Mouse (Mus musculus) bone marrow, adult 2 months (tissue): ENCODE measurements around the gene Akr7a5.
A peak's percentile ranks its signal among the peaks of the same experiment; 100 is the strongest.

ENCODE experiments used
- CTCF ChIP-seq: fragments of 200-500 bp; IDR thresholded peaks from 2 replicates; pipeline ENCODE4 v1.5.1; 2011; ENCODE audit warnings: low read length, control low read depth; ENCODE audit not compliant: control insufficient read depth, insufficient read depth
- POLR2A ChIP-seq: fragments of 200-500 bp; IDR thresholded peaks from 2 replicates; pipeline ENCODE4 v1.6.1; 2011; ENCODE audit warnings: low read depth, mild to moderate bottlenecking, control low read depth, low read length, borderline replicate concordance; ENCODE audit not compliant: control insufficient read depth

DNA sequence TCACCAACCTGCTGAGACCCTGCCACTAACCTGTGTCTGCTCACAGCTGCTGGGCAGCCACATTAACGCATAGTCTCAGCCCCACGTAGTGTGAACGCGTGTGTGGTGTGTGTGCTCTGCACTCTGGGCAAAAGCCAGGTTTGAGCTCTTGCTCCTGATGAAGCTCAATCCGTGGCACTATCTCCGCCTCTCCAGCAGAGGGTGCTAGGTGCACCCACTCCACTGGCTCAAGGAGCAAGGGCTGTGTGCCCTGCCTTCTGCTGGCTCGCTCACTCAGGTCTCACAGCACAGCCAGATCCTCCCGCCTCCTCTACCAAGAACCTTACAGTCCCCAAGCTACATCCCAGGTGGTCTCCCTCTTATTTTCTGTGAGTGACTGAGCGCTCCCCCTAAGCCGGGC is 21.5 kb upstream of the Akr7a5 start:
- TF ChIP-seq POLR2A, result no peak
- peak; percentile 84 for TF ChIP-seq CTCF
